Mouse (Mus musculus) forebrain, embryonic 16.5 days (tissue): ENCODE results near the gene Sf3a1. TPM values are rescaled to one million over a fixed set of nuclear protein-coding genes. Genes with fewer than 3 reads are reported as not detected.

ENCODE experiments used
- ATAC-seq: fragments of 200-750 bp; cut with Nextera tagmentation; 2 replicates; pipeline ENCODE4 v1.8.0; 2017; ENCODE audit warnings: mild to moderate bottlenecking, moderate library complexity
- H3K27ac ChIP-seq: fragments of 300-500 bp; sonication (generic); 2 replicates; pipeline ENCODE4 v1.5.1; 2014; ENCODE audit warnings: low read length, control low read depth
- H3K27me3 ChIP-seq: fragments of 300-500 bp; sonication (generic); replicated peaks from 2 replicates; pipeline ENCODE4 v1.6.1; 2014; ENCODE audit warnings: low read length; ENCODE audit not compliant: control insufficient read depth, insufficient read depth
- H3K36me3 ChIP-seq: fragments of 300-500 bp; sonication (generic); 2 replicates; pipeline ENCODE4 v1.6.1; 2014; ENCODE audit not compliant: control insufficient read depth, insufficient read depth
- H3K4me1 ChIP-seq: fragments of 300-500 bp; sonication (generic); replicated peaks from 2 replicates; pipeline ENCODE4 v1.6.1; 2014; ENCODE audit warnings: low read length; ENCODE audit not compliant: control insufficient read depth, insufficient read depth
- H3K4me2 ChIP-seq: fragments of 300-500 bp; sonication (generic); 2 replicates; pipeline ENCODE4 v1.6.1; 2014; ENCODE audit warnings: mild to moderate bottlenecking, low read length, control low read depth
- H3K4me3 ChIP-seq: fragments of 300-500 bp; sonication (generic); replicated peaks from 2 replicates; pipeline ENCODE4 v1.5.1; 2014; ENCODE audit warnings: mild to moderate bottlenecking, low read length, control low read depth
- H3K9ac ChIP-seq: fragments of 300-500 bp; sonication (generic); replicated peaks from 2 replicates; pipeline ENCODE4 v1.6.1; 2014; ENCODE audit warnings: low read depth, low read length, control low read depth
- H3K9me3 ChIP-seq: fragments of 300-500 bp; sonication (generic); 2 replicates; pipeline ENCODE4 v1.6.1; 2016; ENCODE audit warnings: low read length; ENCODE audit not compliant: control insufficient read depth
- WGBS: fragments of 180-500 bp; shearing (Covaris S2); extraction: QIAGEN DNeasy Blood & Tissue Kit; methylation state at CpG from one replicate; pipeline ENCODE4 v1.1.7; 2014; 5-methylcytosine and 5-hydroxymethylcytosine counted together
- microRNA-seq: library from miRNA; unstranded; fragments of <30 nt; microRNA quantifications from one replicate; pipeline ENCODE4, GENCODE M21; 2017
- polyA plus RNA-seq: library from polyadenylated mRNA; unstranded; fragments of >200 nt; fragmentation: Nextera tagmentation; extraction: Ambion mirVana; gene quantifications from 2 replicates; pipeline ENCODE4 v1.2.1, GENCODE M21; 2015

Sf3a1 gene
- polyA plus RNA-seq, 1 experiment from 2014 or later: 60.6 TPM

DNA sequence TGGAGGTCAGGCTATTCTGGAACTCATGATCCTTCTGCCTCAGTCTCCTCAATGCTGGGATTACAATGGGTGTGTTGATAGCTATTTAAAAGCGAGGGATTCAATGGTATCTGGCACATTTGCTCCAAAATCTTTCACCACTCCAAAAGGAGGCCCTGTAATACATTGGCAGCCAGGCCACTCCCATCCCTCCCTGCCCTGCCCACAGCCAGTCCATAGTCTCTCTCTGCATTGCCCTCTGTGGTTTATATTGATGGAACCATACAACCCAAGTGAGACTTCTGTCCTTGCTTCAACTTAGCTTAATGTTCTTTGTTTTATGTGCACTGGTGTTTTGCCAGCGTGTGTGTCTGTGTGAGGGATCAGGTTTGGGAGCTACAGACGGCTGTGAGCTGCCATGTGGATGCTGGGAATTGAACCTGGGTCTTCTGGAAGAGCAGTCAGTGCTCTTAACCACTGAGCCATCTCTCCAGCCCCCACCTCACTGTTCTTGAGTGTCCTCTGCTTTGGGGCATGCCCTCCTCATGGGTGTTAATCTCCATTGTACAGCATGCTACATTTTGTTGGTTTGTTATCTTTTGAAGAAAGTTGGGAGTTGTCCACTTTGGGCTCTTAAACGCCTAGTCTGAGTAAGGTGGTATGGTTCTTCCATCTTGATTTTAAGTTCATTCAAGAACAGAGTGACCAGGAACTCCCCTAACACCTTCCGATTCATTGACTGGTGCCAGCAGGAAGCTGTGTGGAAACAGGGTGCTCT, 66.6 kb downstream of the Sf3a1 start:
- no peak for ATAC-seq
- Histone ChIP-seq H3K27ac (no peak overlapping the region), H3K36me3 (no peaks in the 10 kb centered on the region), H3K9ac (no peak overlapping the region), H3K4me1 (no peaks in the 10 kb centered on the region), H3K4me2 (no peak overlapping the region), H3K9me3 (no peaks in the 10 kb centered on the region), H3K4me3 (no peak overlapping the region), H3K27me3 (no peaks in the 10 kb centered on the region)
- WGBS: 73% methylated on average over 5 of the region's 5 CpGs

DNA sequence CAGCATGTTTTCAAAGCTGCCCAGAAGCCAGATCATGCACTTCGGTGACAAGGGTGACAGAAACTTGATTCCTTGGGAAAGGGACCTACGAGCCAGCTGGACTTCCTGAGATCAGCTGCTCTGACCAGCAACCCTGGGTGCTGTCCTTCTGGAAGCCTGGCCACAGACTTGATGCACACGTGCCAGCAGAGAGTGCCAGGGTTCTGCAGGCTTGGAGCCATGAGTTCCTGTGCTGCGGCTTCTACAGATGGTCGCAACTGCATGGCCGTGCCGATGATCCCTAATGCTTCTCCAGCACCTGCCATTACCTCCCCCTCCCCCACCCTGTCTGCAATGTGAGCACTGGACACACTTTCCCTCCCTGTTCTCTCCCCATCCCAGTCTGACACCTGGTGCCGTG, 68.3 kb downstream of the Sf3a1 start:
- no peaks in the 10 kb centered on the region for H3K4me1 ChIP-seq
- no peak overlapping the region for H3K9ac ChIP-seq
- no peaks in the 10 kb centered on the region for H3K36me3 ChIP-seq
- no peaks in the 10 kb centered on the region for H3K27me3 ChIP-seq
- H3K27ac ChIP-seq: no peak overlapping the region
- H3K4me3 ChIP-seq: no peak overlapping the region
- no peak overlapping the region for H3K4me2 ChIP-seq
- H3K9me3 ChIP-seq: no peaks in the 10 kb centered on the region
- no peak for ATAC-seq
- WGBS: 48% methylated on average over 8 of the region's 8 CpGs

DNA sequence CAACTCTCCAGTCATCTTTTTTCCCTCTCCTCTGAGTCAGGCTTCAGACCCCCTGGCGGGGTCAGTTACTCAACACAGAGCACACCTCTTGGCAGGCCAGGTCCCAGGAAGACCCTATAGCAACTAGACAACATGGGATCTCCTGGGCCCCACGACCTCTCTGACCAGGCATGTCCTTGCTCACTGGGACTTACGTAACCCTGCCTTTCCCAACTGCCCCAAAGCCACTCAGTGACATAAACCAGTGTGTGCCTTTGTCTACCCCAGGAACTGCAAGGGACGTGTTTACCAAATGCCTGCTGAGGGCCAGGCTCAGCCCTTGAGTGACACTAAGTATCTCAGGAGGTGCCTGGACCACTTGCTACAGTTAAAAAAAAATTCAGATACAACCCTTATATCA, 69.7 kb downstream of the Sf3a1 start:
- no peaks in the 10 kb centered on the region for H3K4me1 ChIP-seq
- H3K9ac ChIP-seq: no peak overlapping the region
- no peaks in the 10 kb centered on the region for H3K9me3 ChIP-seq
- H3K36me3 ChIP-seq: no peaks in the 10 kb centered on the region
- no peak for ATAC-seq
- H3K27me3 ChIP-seq: no peaks in the 10 kb centered on the region
- no peak overlapping the region for H3K27ac ChIP-seq
- 70% methylated on average over 4 of the region's 4 CpGs for WGBS
- no peak overlapping the region for H3K4me2 ChIP-seq
- no peak overlapping the region for H3K4me3 ChIP-seq

DNA sequence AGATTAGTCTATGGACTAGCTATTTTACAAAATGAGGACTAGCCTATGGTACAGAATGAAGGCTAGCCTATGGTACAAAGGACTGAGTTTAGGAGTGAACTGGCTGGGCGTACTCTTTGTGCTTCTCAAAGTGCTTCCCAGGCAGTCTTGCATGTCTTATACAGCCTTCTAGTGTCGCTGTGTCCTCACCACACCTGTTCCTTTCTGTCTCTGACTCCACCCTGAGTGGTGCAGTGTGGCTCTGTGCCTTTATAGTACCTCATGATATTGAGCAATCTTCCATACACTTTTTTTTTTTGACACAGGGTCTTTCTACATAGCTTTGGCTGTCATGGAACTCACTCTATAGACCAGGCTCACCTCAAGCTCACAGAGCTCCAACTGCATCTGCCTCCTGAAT, 71.3 kb downstream of the Sf3a1 start:
- ATAC-seq: no peak
- 90% methylated on average over 2 of the region's 2 CpGs for WGBS
- H3K27me3 ChIP-seq: no peaks in the 10 kb centered on the region
- H3K27ac ChIP-seq: no peak overlapping the region
- no peaks in the 10 kb centered on the region for H3K9me3 ChIP-seq
- no peak overlapping the region for H3K9ac ChIP-seq
- no peak overlapping the region for H3K4me3 ChIP-seq
- H3K4me2 ChIP-seq: no peak overlapping the region
- no peaks in the 10 kb centered on the region for H3K36me3 ChIP-seq
- H3K4me1 ChIP-seq: no peaks in the 10 kb centered on the region

Small RNA genes within 50 kb of the gene (microRNA-seq; reads per million reads assigned to microRNA genes)
- 5.4 reads per million, percentile 22 among the genes with 10 or more reads in this experiment for gene Mir3060

Other genes starting within 250 kb of the Sf3a1 start
- gene Slc35e4, start 245.7 kb upstream of the Sf3a1 start, polyA plus RNA-seq: 11.7 and 14.6 TPM in 2 replicates
- gene Tcn2, start 228.2 kb upstream of the Sf3a1 start, polyA plus RNA-seq: 14.8 and 17.3 TPM in 2 replicates
- gene Pes1, start 196.4 kb upstream of the Sf3a1 start, polyA plus RNA-seq: 73.4 and 75.5 TPM in 2 replicates
- 0.21 and 0.30 TPM in 2 replicates for gene 4930556J24Rik, start 183.6 kb upstream of the Sf3a1 start, polyA plus RNA-seq
- gene Gal3st1, start 176.7 kb upstream of the Sf3a1 start, polyA plus RNA-seq: 1.6 and 2.6 TPM in 2 replicates
- not detected in 2 replicates for gene Sec14l4, start 128.9 kb upstream of the Sf3a1 start, polyA plus RNA-seq
- gene Sec14l3, start 95.5 kb upstream of the Sf3a1 start, polyA plus RNA-seq: 1.2 and 2.8 TPM in 2 replicates
- 8.8 and 10.3 TPM in 2 replicates for gene Mtfp1, start 64.9 kb upstream of the Sf3a1 start, polyA plus RNA-seq
- 1.6 and 1.7 TPM in 2 replicates for gene Sec14l2, start 36.9 kb upstream of the Sf3a1 start, polyA plus RNA-seq
- 51.7 and 52.6 TPM in 2 replicates for gene Rnf215, start 25.1 kb upstream of the Sf3a1 start, polyA plus RNA-seq
- gene Ccdc157, start 57 bp upstream of the Sf3a1 start, polyA plus RNA-seq: 6.7 and 8.0 TPM in 2 replicates
- gene Tbc1d10a, start 26.4 kb downstream of the Sf3a1 start, polyA plus RNA-seq: 29.1 and 33.4 TPM in 2 replicates
- 2.3 TPM in 2 replicates for gene Castor1, start 57.9 kb downstream of the Sf3a1 start, polyA plus RNA-seq
- gene Osm, start 76.1 kb downstream of the Sf3a1 start, polyA plus RNA-seq: 0.10 TPM in 1 of 2 replicates, not detected in the other
- gene Lif, start 97.2 kb downstream of the Sf3a1 start, polyA plus RNA-seq: 0.05 TPM in 1 of 2 replicates, not detected in the other